In genomic region chr14:122330136-122330535, GRCm38 (mm10) we compare ENCODE assay signal across 17 mouse cellular contexts.
"Had no signal": no experiment of that assay in that cellular context is flagged by ENCODE, and none has a peak within 500 bp of the region (broad histone marks: within the 10 kb centered on the region; RNA-seq: fewer than 3 reads in every experiment).

No protein-coding gene starts in this region.

- DNase-seq: lung, adult 2 months; lung, postnatal 14 days; lung, postnatal 36 days; right cerebral cortex, postnatal 14 days; thymus, adult 2 months; thymus, postnatal 25 days; thymus, postnatal 4 days had no signal

- H3K4me1 ChIP-seq: lung, embryonic 15.5 days; megakaryocyte, embryonic 14.5 days; midbrain, embryonic 15.5 days; neural tube, embryonic 12.5 days; stomach, embryonic 15.5 days had no signal

- H3K27me3 ChIP-seq: lung, embryonic 15.5 days; megakaryocyte, embryonic 14.5 days; midbrain, embryonic 15.5 days; neural tube, embryonic 12.5 days; stomach, embryonic 15.5 days had no signal

- H3K4me3 ChIP-seq: lung, embryonic 15.5 days; megakaryocyte, embryonic 14.5 days; midbrain, embryonic 13.5 days; midbrain, embryonic 15.5 days; neural tube, embryonic 12.5 days; stomach, embryonic 15.5 days had no signal

- H3K27ac ChIP-seq: lung, embryonic 15.5 days; macrophage; midbrain, embryonic 13.5 days; midbrain, embryonic 15.5 days; neural tube, embryonic 12.5 days; stomach, embryonic 15.5 days; stomach, postnatal 0 days had no signal

- H3K4me2 ChIP-seq: lung, embryonic 15.5 days; midbrain, embryonic 11.5 days; midbrain, embryonic 13.5 days; midbrain, embryonic 15.5 days; neural tube, embryonic 12.5 days; stomach, embryonic 15.5 days had no signal

- H3K9me3 ChIP-seq: lung, embryonic 15.5 days; midbrain, embryonic 13.5 days; midbrain, embryonic 15.5 days; neural tube, embryonic 12.5 days; stomach, embryonic 15.5 days had no signal

- H3K9ac ChIP-seq: lung, embryonic 15.5 days; midbrain, embryonic 13.5 days; midbrain, embryonic 15.5 days; neural tube, embryonic 12.5 days; stomach, embryonic 15.5 days had no signal

- H3K36me3 ChIP-seq: lung, embryonic 15.5 days; midbrain, embryonic 13.5 days; midbrain, embryonic 15.5 days; neural tube, embryonic 12.5 days; stomach, embryonic 15.5 days had no signal

- ATAC-seq: lung, postnatal 0 days; midbrain, embryonic 13.5 days; midbrain, embryonic 15.5 days had no signal
